Mouse (Mus musculus): ENCODE results near the gene Sh2d7.
"Not testable (repeated sequence)": the region's sequence is repeated elsewhere in the genome, so short reads cannot be mapped to it uniquely, and the experiment has no call there.

The Sh2d7 gene

GRCm38 (mm10) chr9:54544212-54544953 is 5.6 kb downstream of the Sh2d7 start:
- no peak for DNase-seq (ENCODE audit: extremely low read depth, low read depth)

- no peak for DNase-seq (ENCODE audit: extremely low read depth, low read depth)
Observed at GRCm38 (mm10) chr9:54544954-54545315, 6.2 kb downstream of the Sh2d7 start.

- DNase-seq (ENCODE audit: extremely low read depth, low read depth), result peak; percentile 46
Observed at GRCm38 (mm10) chr9:54547536-54547935, 8.8 kb downstream of the Sh2d7 start.

- DNase-seq (ENCODE audit: extremely low read depth, low read depth), result no peak
Observed at GRCm38 (mm10) chr9:54549433-54549832, 10.6 kb downstream of the Sh2d7 start.

- DNase-seq (ENCODE audit: extremely low read depth, low read depth), result no peak
Observed at GRCm38 (mm10) chr9:54552409-54552808, 13.6 kb downstream of the Sh2d7 start.

GRCm38 (mm10) chr9:54555044-54555443 is 16.3 kb downstream of the Sh2d7 start:
- no peak for DNase-seq (ENCODE audit: extremely low read depth, low read depth)

GRCm38 (mm10) chr9:54558731-54559130 is 19.9 kb downstream of the Sh2d7 start:
- no peak for DNase-seq (ENCODE audit: extremely low read depth, low read depth)

- no peak for DNase-seq (ENCODE audit: extremely low read depth, low read depth)
Observed at GRCm38 (mm10) chr9:54559771-54560471, 21.1 kb downstream of the Sh2d7 start, which contains the start of gene Cib2. Gene Cib2, minus strand, starts transcription at chr9:54560218.

GRCm38 (mm10) chr9:54560831-54561601 is 22.2 kb downstream of the Sh2d7 start:
- no peak for DNase-seq (ENCODE audit: extremely low read depth, low read depth)

- DNase-seq (ENCODE audit: extremely low read depth, low read depth), result no peak
Observed at GRCm38 (mm10) chr9:54566958-54567357, 28.2 kb downstream of the Sh2d7 start.

GRCm38 (mm10) chr9:54568732-54569131 is 29.9 kb downstream of the Sh2d7 start:
- DNase-seq (ENCODE audit: extremely low read depth, low read depth), result no peak

- DNase-seq (ENCODE audit: extremely low read depth, low read depth), result no peak
Observed at GRCm38 (mm10) chr9:54571130-54571839, 32.5 kb downstream of the Sh2d7 start.

- peak; percentile 65 for DNase-seq (ENCODE audit: extremely low read depth, low read depth)
Observed at GRCm38 (mm10) chr9:54583712-54584111, 44.9 kb downstream of the Sh2d7 start.

GRCm38 (mm10) chr9:54584127-54584526 is 45.3 kb downstream of the Sh2d7 start:
- DNase-seq (ENCODE audit: extremely low read depth, low read depth), result peak; percentile 40

GRCm38 (mm10) chr9:54585839-54586198 is 47.0 kb downstream of the Sh2d7 start:
- DNase-seq (ENCODE audit: extremely low read depth, low read depth), result no peak

GRCm38 (mm10) chr9:54586199-54587061 is 47.6 kb downstream of the Sh2d7 start, which contains the start of gene Idh3a:
Gene Idh3a, plus strand, starts transcription at chr9:54586334.
- DNase-seq (ENCODE audit: extremely low read depth, low read depth), result peak; percentile 85

- DNase-seq (ENCODE audit: extremely low read depth, low read depth), result no peak
Observed at GRCm38 (mm10) chr9:54587863-54588262, 49.1 kb downstream of the Sh2d7 start.

- DNase-seq (ENCODE audit: extremely low read depth, low read depth), result not testable (repeated sequence)
Observed at GRCm38 (mm10) chr9:54593652-54594051, 54.9 kb downstream of the Sh2d7 start.

All from MEL-GATA-1-ER (cell line).